Mouse (Mus musculus) c-Kit-negative CD71-positive TER-119-positive erythroid progenitor cells, embryonic 14.5 days (primary cell): ENCODE results near the gene Hcrt.
"Not testable (repeated sequence)": the region's sequence is repeated elsewhere in the genome, so short reads cannot be mapped to it uniquely, and the experiment has no call there.

Experiments used
- DNase-seq: peaks from one replicate; pipeline ENCODE4 v3.0.0-alpha.2; 2013; ENCODE audit warnings: low read depth, low spot score

Gene Hcrt

GRCm38 (mm10) chr11:100762831-100763230 lies at the start of gene Hcrt:
Gene Hcrt, minus strand, starts transcription at chr11:100762931.
- no peak for DNase-seq

DNA sequence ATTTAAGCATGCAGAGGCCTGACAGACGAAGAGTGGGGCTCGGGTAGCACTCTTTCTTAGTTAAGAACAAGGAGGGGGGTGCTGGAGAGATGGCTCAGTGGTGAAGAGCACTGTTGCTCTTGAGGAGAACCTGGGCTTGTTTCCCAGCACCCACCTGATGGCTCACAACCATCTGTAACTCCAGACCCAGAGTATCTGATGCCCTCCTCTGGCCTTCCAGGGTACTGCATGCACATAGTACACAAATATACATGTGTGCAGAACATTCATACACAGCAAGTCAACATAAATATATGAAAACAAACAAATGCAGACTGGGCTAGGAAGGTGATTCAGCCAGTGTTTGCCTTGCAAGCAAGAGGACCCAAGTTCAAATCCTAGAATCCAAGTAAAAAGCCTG lies 48.4 kb upstream of the Hcrt start:
- DNase-seq = no peak

GRCm38 (mm10) chr11:100810516-100810915 lies 47.8 kb upstream of the Hcrt start:
- DNase-seq = no peak

DNA sequence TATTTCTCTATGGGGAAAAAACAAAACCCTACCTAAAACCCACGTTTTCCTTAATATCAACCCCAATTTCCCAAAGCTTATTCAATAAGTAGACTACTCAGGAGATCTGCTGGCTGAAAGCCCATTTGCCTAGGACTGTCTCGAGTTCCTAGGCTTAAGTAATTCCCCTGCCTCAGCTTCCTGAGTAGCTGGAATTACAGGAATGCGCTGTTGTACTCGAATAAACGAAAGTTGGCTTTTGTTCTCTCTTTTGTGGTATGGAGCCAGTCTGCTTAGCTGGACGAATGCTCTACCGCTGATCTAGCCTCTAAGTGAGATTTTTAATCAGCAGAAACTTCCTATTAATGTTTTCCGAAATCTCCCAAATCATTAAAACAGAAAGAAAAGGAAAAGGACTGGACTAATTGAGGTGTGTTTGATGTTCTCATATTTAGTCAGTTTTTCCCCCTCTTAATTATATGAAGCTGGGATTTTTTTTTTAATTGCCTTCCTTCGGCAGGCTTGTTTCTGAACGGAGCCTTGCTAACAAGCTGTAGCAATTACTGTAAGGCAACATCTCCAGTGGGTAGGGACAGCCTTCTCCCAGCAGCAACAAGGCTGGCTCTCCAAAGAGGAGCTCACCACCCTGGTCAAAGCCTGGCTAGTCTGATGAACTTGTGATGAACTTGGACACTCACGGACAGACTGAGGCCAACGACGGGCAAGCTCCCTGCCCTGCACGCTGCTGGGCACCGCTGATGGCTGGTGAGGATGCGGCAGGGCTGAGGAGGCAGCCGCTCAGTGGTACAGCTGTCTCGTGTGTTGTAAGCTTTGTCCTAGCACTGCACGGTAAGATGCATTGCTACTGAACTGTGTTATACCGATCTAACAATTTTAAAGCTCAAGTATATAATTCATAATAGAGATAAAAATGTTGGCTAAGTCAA lies 43.9 kb upstream of the Hcrt start:
- DNase-seq = no peak

GRCm38 (mm10) chr11:100805535-100805934 lies 42.8 kb upstream of the Hcrt start:
- DNase-seq = no peak

DNA sequence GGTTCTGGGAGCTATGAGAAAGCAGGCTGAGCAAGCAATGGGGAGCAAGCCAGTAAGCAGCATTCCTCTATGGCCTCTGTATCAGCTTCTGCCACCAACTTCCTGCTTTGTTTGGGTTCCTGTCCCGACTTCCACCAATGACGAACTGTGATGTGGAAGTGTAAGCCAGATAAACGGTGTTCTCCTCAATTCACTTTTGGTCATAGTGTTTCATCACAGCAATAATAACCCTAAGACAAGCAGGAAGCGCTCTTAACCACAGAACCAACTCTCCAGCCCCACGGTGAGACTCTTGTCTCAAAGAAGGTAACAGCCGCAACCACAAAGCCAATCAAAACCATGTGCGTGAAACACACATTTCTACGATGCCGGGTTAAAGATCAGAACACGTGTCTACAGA lies 41.7 kb upstream of the Hcrt start:
- DNase-seq = no peak

DNA sequence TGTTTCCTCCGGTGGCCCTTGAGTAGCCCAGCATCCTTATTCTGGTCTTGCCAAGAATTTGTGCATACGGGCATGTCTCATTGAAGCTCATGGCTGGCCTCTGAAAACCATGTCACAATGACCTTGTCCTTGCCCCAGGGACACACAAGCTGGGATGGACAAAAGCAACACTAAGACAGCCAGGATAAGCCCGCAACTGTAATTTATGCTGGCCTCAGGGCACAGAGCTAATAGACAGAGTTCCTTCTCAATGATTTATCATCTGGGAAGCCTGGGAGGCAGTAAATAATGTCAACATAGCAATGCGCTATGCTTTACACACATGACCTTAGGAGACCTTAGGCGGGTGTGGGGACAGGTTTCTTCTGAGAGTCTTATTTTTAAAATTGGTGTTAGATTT lies 36.7 kb upstream of the Hcrt start:
- no peak for DNase-seq

DNA sequence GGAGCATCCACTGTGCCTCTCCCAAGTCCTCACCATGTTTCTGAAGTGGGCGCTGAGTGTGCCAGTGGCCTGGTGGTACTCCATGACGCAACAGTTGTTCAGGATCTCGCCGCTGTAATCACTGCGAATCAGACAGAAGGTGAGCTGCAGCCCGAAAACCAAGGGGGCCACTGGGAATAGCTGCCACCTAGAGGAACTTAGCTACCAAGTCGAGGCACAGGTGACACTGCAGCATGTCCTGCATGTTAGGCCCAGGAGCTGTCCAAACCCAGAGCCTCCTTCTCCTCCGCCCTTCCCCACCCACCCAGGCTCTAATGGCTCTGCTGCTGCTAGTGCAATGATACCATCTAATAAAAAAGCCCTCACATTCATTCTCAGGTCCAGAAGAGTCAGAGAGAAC lies 33.9 kb upstream of the Hcrt start:
- no peak for DNase-seq

DNA sequence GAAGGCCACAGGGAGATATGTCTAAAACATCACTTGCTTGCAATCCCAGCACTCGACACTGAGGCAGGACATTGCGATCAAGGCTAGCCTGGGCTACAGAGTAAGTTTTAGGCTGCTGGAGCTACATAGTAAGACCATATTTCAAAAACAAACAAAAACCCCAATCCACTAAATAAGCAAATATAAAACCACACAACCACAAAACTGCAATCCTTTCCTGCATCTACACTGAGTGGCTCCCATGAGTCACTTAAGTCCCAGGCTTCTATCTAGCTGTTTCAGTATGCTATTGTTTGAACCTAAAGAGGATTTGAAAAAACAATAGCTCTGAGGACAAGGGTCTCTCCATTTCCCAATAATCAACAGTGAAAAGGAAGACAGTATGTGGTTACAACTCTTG lies 32.7 kb upstream of the Hcrt start:
- no peak for DNase-seq

GRCm38 (mm10) chr11:100791457-100792049 lies 28.8 kb upstream of the Hcrt start:
- no peak for DNase-seq

- not testable (repeated sequence) for DNase-seq
Measured at GRCm38 (mm10) chr11:100790644-100791043, 27.9 kb upstream of the Hcrt start.

- no peak for DNase-seq
Measured at GRCm38 (mm10) chr11:100789702-100790101, 27.0 kb upstream of the Hcrt start.

DNA sequence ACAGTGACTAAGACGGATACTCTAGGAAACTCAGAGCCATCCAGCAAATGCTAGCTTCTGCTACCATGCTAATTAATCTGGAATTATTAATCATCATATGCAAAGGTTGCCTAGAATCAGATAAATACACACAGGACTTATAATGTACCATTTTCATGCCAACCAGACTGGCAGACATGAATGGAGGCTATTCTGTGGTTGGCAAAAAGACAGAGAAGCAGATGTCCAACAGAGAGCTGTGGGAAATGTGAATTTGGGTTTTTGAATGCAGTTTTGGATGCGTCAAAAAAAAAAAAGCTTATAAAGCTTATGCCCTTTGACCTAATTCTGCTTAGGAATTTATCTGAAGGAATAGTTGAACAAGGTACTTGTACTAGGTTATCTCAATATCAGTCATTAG lies 23.0 kb upstream of the Hcrt start:
- no peak for DNase-seq

DNA sequence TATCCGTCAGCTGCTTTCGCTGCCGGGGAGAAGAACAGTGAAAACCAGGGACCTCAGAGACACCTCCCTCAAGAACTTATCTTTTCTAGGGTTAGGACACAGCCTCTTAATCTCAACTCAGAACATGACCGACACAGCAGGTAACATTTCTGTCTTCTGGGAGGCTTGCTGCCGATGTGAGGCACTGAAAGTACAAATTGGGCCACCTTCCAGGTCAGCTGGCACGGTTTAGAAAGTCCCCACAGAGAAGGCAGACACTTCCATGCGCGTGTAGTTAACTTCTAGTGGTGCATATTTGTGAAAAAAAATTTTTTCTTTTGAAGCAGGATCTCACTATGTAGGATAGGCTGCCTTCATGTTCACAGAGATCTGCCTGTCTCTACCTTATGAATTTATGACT lies 21.6 kb upstream of the Hcrt start:
- DNase-seq = no peak

DNA sequence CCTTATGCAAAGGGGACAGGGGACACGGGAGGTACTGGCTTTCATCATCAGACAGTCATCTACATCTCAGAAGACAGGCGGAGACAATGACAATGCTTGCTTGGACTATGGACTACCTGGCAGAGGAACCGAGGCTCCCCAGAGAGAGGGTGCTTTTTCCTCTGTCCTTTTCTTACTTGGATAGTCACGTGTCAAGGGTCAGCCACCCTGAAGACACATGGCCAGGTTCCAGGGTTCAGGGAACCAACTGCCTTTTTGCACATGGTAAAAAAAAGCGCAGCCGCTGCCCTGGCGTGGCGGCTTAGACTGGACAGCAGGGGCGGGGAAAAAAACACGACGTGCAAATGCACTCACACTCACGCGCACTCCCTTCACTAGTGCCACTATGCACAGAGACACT lies 19.8 kb upstream of the Hcrt start:
- DNase-seq = no peak

DNA sequence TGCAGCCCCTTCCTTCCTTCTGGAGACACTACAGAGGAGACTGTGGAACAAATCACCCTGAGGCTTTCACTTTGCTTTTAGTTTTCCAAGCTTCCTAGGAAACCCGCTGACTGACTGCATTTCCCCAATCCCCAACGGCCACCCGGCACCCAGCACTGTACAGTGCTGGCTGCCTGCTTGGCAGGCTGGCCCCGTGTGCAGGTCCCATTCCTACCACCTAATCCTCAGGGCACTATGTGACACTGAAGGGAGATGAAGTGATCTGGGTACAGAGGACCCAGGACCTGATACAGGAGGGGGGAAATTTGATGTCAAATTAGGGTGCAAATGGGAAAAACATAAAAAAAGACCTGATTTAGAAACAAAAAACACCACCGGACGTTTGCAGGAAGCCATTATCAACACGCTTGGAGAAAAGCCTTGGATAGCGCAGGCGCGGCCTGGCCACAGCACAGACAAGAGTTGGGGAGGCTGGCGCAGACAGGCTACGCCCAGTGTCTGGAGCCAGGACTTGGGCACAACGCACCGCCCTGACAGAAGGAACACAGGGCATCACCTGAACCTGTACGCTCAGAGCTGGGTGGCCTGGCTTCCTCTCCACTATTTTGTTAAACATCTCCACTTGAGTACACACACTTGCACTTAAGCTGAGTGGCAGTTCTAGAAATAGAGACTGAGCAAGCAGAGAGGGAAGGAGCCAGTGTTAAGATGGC lies 19.2 kb upstream of the Hcrt start:
- no peak for DNase-seq

- DNase-seq = no peak
Measured at GRCm38 (mm10) chr11:100780247-100780646, 17.5 kb upstream of the Hcrt start.

DNA sequence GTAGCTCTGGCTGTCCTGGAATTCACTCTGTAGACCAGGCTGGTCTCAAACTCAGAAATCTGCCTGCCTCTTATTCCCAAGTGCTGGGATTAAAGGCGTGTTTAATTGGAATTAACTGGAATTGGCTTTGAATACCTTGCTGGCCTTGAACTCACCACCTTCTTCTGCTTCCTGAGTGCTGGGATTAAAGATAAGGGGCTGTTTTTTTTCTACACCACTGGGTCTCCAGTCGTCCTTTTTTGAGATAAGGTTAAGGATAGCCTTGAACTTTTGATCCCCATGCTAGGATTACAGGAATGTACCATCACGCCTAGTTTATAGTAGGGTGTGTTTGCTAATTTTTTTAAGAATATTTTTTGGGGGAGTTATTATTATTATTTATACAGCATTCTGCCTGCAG lies 15.3 kb upstream of the Hcrt start:
- DNase-seq = no peak

DNA sequence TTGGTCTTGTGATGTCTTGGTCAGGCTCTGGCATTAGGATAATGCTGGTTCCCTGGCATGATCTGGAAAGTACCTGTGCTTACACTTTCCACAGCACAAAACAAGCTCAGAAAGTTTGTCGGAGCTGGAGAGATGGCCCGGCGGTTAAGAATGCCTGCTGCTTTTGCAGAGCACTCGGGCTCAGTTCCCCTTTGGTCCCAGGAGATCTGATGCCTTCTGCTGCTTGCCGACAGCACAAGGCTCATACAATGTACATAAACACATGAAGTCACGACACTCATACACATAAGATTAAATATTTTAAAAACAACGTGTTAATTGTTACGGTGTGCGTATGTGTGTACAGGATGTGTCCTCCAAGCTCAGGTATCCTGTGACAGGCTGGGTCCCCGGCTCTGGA lies 13.2 kb upstream of the Hcrt start:
- DNase-seq = no peak

DNA sequence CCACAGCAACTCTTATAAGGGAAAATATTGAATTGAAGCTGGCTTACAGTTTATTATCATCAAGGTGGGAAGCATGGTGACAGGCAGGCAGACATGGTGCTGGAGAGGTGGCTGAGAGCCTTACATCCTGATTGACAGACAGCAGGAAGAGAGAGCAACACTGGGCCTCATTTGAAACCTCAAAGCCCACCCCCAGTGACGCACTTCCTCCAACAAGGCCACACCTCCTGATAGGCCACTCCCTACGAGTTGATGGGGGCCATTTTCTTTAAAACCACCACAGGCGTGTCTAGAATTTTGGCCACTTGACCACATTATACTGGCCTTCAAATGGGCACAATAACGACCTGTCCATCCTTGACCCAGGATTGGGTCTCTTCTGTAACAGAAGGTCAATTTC lies 11.5 kb upstream of the Hcrt start:
- DNase-seq = no peak

GRCm38 (mm10) chr11:100770646-100771408 lies 8.1 kb upstream of the Hcrt start, which contains the start of gene Ghdc:
Gene Ghdc, minus strand, starts transcription at chr11:100770957.
- no peak for DNase-seq

DNA sequence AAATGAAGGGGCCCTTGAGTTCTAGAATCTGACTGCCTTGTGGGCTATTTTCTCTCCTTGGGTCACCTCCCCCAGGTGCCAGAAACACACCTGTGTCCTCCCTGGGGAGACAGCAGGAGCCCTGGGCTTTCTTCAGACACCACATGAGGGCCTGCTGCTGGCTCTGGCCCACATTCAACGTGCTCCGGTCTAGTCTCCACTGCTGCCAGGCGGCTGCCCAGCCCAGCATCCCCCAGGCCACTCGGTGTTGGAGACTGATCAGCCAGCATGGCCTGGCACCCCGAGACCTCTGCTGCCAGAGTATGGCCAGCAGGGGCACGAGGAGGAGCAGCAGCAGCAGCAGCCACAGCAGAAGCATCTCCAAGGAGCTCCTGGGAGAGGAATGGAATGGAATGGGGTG lies 7.2 kb upstream of the Hcrt start:
- DNase-seq = no peak
